Mouse (Mus musculus) gastrocnemius, postnatal 25 days (tissue): Measurements from ENCODE around the gene Ace3. TPM values are rescaled to one million over a fixed set of nuclear protein-coding genes. Genes with fewer than 3 reads are reported as not detected.

Experiments used
- DNase-seq: peaks from one replicate; pipeline ENCODE4 v3.0.0; 2022
- total RNA-seq, 2 experiments: library from RNA; stranded (reverse); gene quantifications; 1 replicate in 1 of 2; 2 replicates in 1 of 2; pipeline ENCODE4 v1.2.3; 2021

Gene Ace3
- total RNA-seq, 2 experiments from 2014 or later: not detected

- DNase-seq: no peak
These were observed 49.9 kb downstream of the Ace3 start for GRCm38 (mm10) chr11:106044349-106044748.

GRCm38 (mm10) chr11:106045256-106045655, 50.8 kb downstream of the Ace3 start:
- DNase-seq: no peak

- DNase-seq: no peak
These were observed 51.3 kb downstream of the Ace3 start for GRCm38 (mm10) chr11:106045780-106046179.

- DNase-seq: no peak
These were observed 52.1 kb downstream of the Ace3 start for GRCm38 (mm10) chr11:106046584-106046983.

- no peak for DNase-seq
These were observed 59.4 kb downstream of the Ace3 start for GRCm38 (mm10) chr11:106053921-106054320.

- DNase-seq: no peak
These were observed 60.1 kb downstream of the Ace3 start for GRCm38 (mm10) chr11:106054600-106054999.

Other genes starting within 250 kb of the Ace3 start
- gene Cyb561, start 41.3 kb upstream of the Ace3 start, total RNA-seq: 1 to 10 TPM; 4.2 to 6.6 TPM
- gene Ace, start 26.7 kb upstream of the Ace3 start, total RNA-seq: 10 to 100 TPM; 31.1 to 33.9 TPM
- gene Kcnh6, start 13.4 kb downstream of the Ace3 start, total RNA-seq: not detected
- gene Dcaf7, start 42.2 kb downstream of the Ace3 start, total RNA-seq: 10 to 100 TPM; 25.9 to 26.1 TPM
- gene Taco1, start 71.4 kb downstream of the Ace3 start, total RNA-seq: 10 to 100 TPM; 42.1 to 44.3 TPM
- gene Map3k3, start 89.9 kb downstream of the Ace3 start, total RNA-seq: 10 to 100 TPM; 18.5 to 20.8 TPM
- not detected for gene Gm10840, start 166.2 kb downstream of the Ace3 start, total RNA-seq
- 1 to 10 TPM; 1.9 to 3.3 TPM for gene Limd2, start 166.2 kb downstream of the Ace3 start, total RNA-seq
- gene Strada, start 207.5 kb downstream of the Ace3 start, total RNA-seq: 10 to 100 TPM in 1 of 2 experiments, 1 to 10 TPM in 1; 9.8 to 10.2 TPM
- 10 to 100 TPM; 58.1 to 69.1 TPM for gene Ccdc47, start 221.7 kb downstream of the Ace3 start, total RNA-seq
- gene Ddx42, start 222.3 kb downstream of the Ace3 start, total RNA-seq: 10 to 100 TPM; 20.2 to 20.7 TPM